Mouse (Mus musculus) cerebellum, postnatal 14 days (tissue): ENCODE data around the gene Gm11549.

ENCODE experiments used
- DNase-seq, 2 experiments: peaks; one replicate each; pipeline ENCODE4 v3.0.0; 2021; ENCODE audit warnings: mixed read lengths in 2 of 2

Gm11549 gene

GRCm38 (mm10) chr3:36511491-36511890, 10.1 kb downstream of the Gm11549 start:
- DNase-seq: no peak

GRCm38 (mm10) chr3:36505809-36506735, 15.5 kb downstream of the Gm11549 start:
- no peak for DNase-seq

- no peak for DNase-seq
Observed at GRCm38 (mm10) chr3:36505306-36505705, 16.3 kb downstream of the Gm11549 start.

GRCm38 (mm10) chr3:36501546-36501945, 20.1 kb downstream of the Gm11549 start:
- DNase-seq: no peak

GRCm38 (mm10) chr3:36500976-36501375, 20.6 kb downstream of the Gm11549 start:
- no peak for DNase-seq

- no peak for DNase-seq
Observed at GRCm38 (mm10) chr3:36499418-36499817, 22.2 kb downstream of the Gm11549 start.

- DNase-seq: no peak
Observed at GRCm38 (mm10) chr3:36498224-36498623, 23.4 kb downstream of the Gm11549 start.

GRCm38 (mm10) chr3:36496746-36497145, 24.9 kb downstream of the Gm11549 start:
- peak; percentile 74 to 80 for DNase-seq

GRCm38 (mm10) chr3:36496273-36496672, 25.3 kb downstream of the Gm11549 start:
- DNase-seq: no peak

GRCm38 (mm10) chr3:36495436-36495835, 26.2 kb downstream of the Gm11549 start:
- DNase-seq: peak; percentile 92 to 96

- DNase-seq: no peak
Observed at GRCm38 (mm10) chr3:36494613-36495012, 27.0 kb downstream of the Gm11549 start.

- DNase-seq: no peak
Observed at GRCm38 (mm10) chr3:36493641-36494283, 27.9 kb downstream of the Gm11549 start.

GRCm38 (mm10) chr3:36492716-36493391, 28.8 kb downstream of the Gm11549 start:
- DNase-seq: no peak

- no peak for DNase-seq
Observed at GRCm38 (mm10) chr3:36491535-36491934, 30.1 kb downstream of the Gm11549 start.

- no peak for DNase-seq
Observed at GRCm38 (mm10) chr3:36489590-36489910, 32.1 kb downstream of the Gm11549 start.

GRCm38 (mm10) chr3:36488899-36489589, 32.6 kb downstream of the Gm11549 start:
- no peak for DNase-seq

- DNase-seq: peak; percentile 44 to 56
Observed at GRCm38 (mm10) chr3:36488367-36488766, 33.2 kb downstream of the Gm11549 start.

GRCm38 (mm10) chr3:36486881-36487280, 34.7 kb downstream of the Gm11549 start:
- no peak for DNase-seq

- no peak for DNase-seq
Observed at GRCm38 (mm10) chr3:36486176-36486575, 35.4 kb downstream of the Gm11549 start.

GRCm38 (mm10) chr3:36484292-36484691, 37.3 kb downstream of the Gm11549 start:
- no peak for DNase-seq

- DNase-seq: no peak
Observed at GRCm38 (mm10) chr3:36482940-36483339, 38.7 kb downstream of the Gm11549 start.

- peak; percentile 44 to 53 for DNase-seq
Observed at GRCm38 (mm10) chr3:36481776-36482193, 39.8 kb downstream of the Gm11549 start.

GRCm38 (mm10) chr3:36480486-36480885, 41.1 kb downstream of the Gm11549 start:
- DNase-seq: no peak
